Mouse (Mus musculus): ENCODE measurements around the gene Zfp940. TPM values are rescaled to one million over a fixed set of nuclear protein-coding genes. Genes with fewer than 3 reads are reported as not detected.

Zfp940 gene
- polyA plus RNA-seq, 1 experiment from 2014 or later, result 5.8 TPM

GRCm38 (mm10) chr7:29844616-29845015, 8.9 kb downstream of the Zfp940 start:
- Histone ChIP-seq H3K27ac (no peak overlapping the region), H3K9ac (no peak overlapping the region), H3K4me2 (no peak overlapping the region), H3K36me3 (peaks cover 20% of the 10 kb centered on the region), H3K27me3 (no peaks in the 10 kb centered on the region), H3K4me3 (no peak overlapping the region), H3K9me3 (no peaks in the 10 kb centered on the region), H3K4me1 (no peaks in the 10 kb centered on the region)
- 83% methylated on average over 5 of the region's 5 CpGs for WGBS
- ATAC-seq (ENCODE audit: borderline replicate concordance, extremely low read depth, low FRiP score, low TSS enrichment), result no peak

- 89% methylated on average over 1 of the region's 1 CpGs for WGBS
- H3K27ac ChIP-seq, result no peak overlapping the region
- H3K36me3 ChIP-seq, result peaks cover 18% of the 10 kb centered on the region
- no peak for ATAC-seq (ENCODE audit: borderline replicate concordance, extremely low read depth, low FRiP score, low TSS enrichment)
- H3K4me1 ChIP-seq, result no peaks in the 10 kb centered on the region
- H3K9me3 ChIP-seq, result no peaks in the 10 kb centered on the region
- no peak overlapping the region for H3K9ac ChIP-seq
- H3K27me3 ChIP-seq, result no peaks in the 10 kb centered on the region
- H3K4me2 ChIP-seq, result no peak overlapping the region
- no peak overlapping the region for H3K4me3 ChIP-seq
These were observed 11.4 kb downstream of the Zfp940 start for GRCm38 (mm10) chr7:29842105-29842504.

GRCm38 (mm10) chr7:29839256-29839655, 14.2 kb downstream of the Zfp940 start:
- H3K9ac ChIP-seq, result no peak overlapping the region
- H3K4me2 ChIP-seq, result no peak overlapping the region

GRCm38 (mm10) chr7:29836816-29837215, 16.7 kb downstream of the Zfp940 start:
- H3K9me3 ChIP-seq, result no peaks in the 10 kb centered on the region
- no peak overlapping the region for H3K27ac ChIP-seq

More at GRCm38 (mm10) chr7:29839256-29839655, 14.2 kb downstream of the Zfp940 start:
- Histone ChIP-seq H3K36me3 (peaks cover 6% of the 10 kb centered on the region), H3K27me3 (no peaks in the 10 kb centered on the region), H3K27ac (no peak overlapping the region), H3K4me3 (no peak overlapping the region), H3K9me3 (no peaks in the 10 kb centered on the region), H3K4me1 (no peaks in the 10 kb centered on the region)
- 78% methylated on average over 3 of the region's 3 CpGs for WGBS
- no peak for ATAC-seq (ENCODE audit: borderline replicate concordance, extremely low read depth, low FRiP score, low TSS enrichment)

GRCm38 (mm10) chr7:29829804-29830203, 23.7 kb downstream of the Zfp940 start:
- no peak for ATAC-seq (ENCODE audit: borderline replicate concordance, extremely low read depth, low FRiP score, low TSS enrichment)
- H3K4me1 ChIP-seq, result no peaks in the 10 kb centered on the region
- H3K4me2 ChIP-seq, result no peak overlapping the region
- no peak overlapping the region for H3K4me3 ChIP-seq
- H3K27me3 ChIP-seq, result no peaks in the 10 kb centered on the region
- H3K9ac ChIP-seq, result no peak overlapping the region
- no peak overlapping the region for H3K27ac ChIP-seq
- peaks cover 70% of the 10 kb centered on the region for H3K36me3 ChIP-seq
- 75% methylated on average over 12 of the region's 12 CpGs for WGBS
- H3K9me3 ChIP-seq, result no peaks in the 10 kb centered on the region

More at GRCm38 (mm10) chr7:29836816-29837215, 16.7 kb downstream of the Zfp940 start:
- no peak for ATAC-seq (ENCODE audit: borderline replicate concordance, extremely low read depth, low FRiP score, low TSS enrichment)
- Histone ChIP-seq H3K9ac (no peak overlapping the region), H3K4me2 (no peak overlapping the region), H3K27me3 (no peaks in the 10 kb centered on the region), H3K4me1 (no peaks in the 10 kb centered on the region), H3K36me3 (peaks cover 16% of the 10 kb centered on the region), H3K4me3 (no peak overlapping the region)
- 72% methylated on average over 1 of the region's 1 CpGs for WGBS

- H3K9me3 ChIP-seq, result no peaks in the 10 kb centered on the region
- no peak overlapping the region for H3K27ac ChIP-seq
- no peak overlapping the region for H3K4me2 ChIP-seq
- peaks cover 74% of the 10 kb centered on the region for H3K36me3 ChIP-seq
- H3K27me3 ChIP-seq, result no peaks in the 10 kb centered on the region
- H3K9ac ChIP-seq, result no peak overlapping the region
- H3K4me1 ChIP-seq, result no peaks in the 10 kb centered on the region
- no peak overlapping the region for H3K4me3 ChIP-seq
- 81% methylated on average over 12 of the region's 12 CpGs for WGBS
- ATAC-seq (ENCODE audit: borderline replicate concordance, extremely low read depth, low FRiP score, low TSS enrichment), result no peak
These were observed 25.5 kb downstream of the Zfp940 start for GRCm38 (mm10) chr7:29828001-29828400.

GRCm38 (mm10) chr7:29818619-29819254, 34.7 kb downstream of the Zfp940 start:
- H3K9me3 ChIP-seq, result no peaks in the 10 kb centered on the region
- peak overlapping the region; percentile 57 for H3K4me3 ChIP-seq
- peak overlapping the region; percentile 56 for H3K4me2 ChIP-seq
- peaks cover 14% of the 10 kb centered on the region; the same call in 1 of the 2 replicates for H3K36me3 ChIP-seq
- H3K9ac ChIP-seq, result peak overlapping the region; percentile 44
- 1% methylated on average over 12 of the region's 12 CpGs for WGBS
- H3K27ac ChIP-seq, result peak overlapping the region; percentile 13
- ATAC-seq (ENCODE audit: borderline replicate concordance, extremely low read depth, low FRiP score, low TSS enrichment), result peak; percentile 49; the same call in 1 of the 2 replicates
- peaks cover 31% of the 10 kb centered on the region for H3K4me1 ChIP-seq
- no peaks in the 10 kb centered on the region for H3K27me3 ChIP-seq

GRCm38 (mm10) chr7:29815910-29816429, 37.5 kb downstream of the Zfp940 start, which contains the start of gene Zfp790:
TSS of gene Zfp790 (plus strand) at chr7:29816114.
- no peaks in the 10 kb centered on the region for H3K36me3 ChIP-seq
- H3K9ac ChIP-seq, result peak within 1 kb of the TSS; percentile 73
- H3K9me3 ChIP-seq, result no peaks in the 10 kb centered on the region
- peaks cover 31% of the 10 kb centered on the region for H3K4me1 ChIP-seq
- H3K4me2 ChIP-seq, result peak within 1 kb of the TSS; percentile 72
- WGBS, result under 1% methylated on average over 26 of the region's 26 CpGs
- ATAC-seq (ENCODE audit: borderline replicate concordance, extremely low read depth, low FRiP score, low TSS enrichment), result peak; percentile 95
- peak within 1 kb of the TSS; percentile 91 for H3K27ac ChIP-seq
- H3K4me3 ChIP-seq, result peak within 1 kb of the TSS; percentile 72
- H3K27me3 ChIP-seq, result no peaks in the 10 kb centered on the region

GRCm38 (mm10) chr7:29815061-29815784, 38.2 kb downstream of the Zfp940 start:
- H3K4me3 ChIP-seq, result peak overlapping the region; percentile 72
- H3K9ac ChIP-seq, result peak overlapping the region; percentile 73
- peaks cover 31% of the 10 kb centered on the region for H3K4me1 ChIP-seq
- H3K4me2 ChIP-seq, result peak overlapping the region; percentile 72
- H3K36me3 ChIP-seq, result no peaks in the 10 kb centered on the region
- H3K27me3 ChIP-seq, result no peaks in the 10 kb centered on the region
- WGBS, result 2% methylated on average over 12 of the region's 12 CpGs
- peak overlapping the region; percentile 91 for H3K27ac ChIP-seq
- no peaks in the 10 kb centered on the region for H3K9me3 ChIP-seq
- peak; percentile 20; the same call in 1 of the 2 replicates for ATAC-seq (ENCODE audit: borderline replicate concordance, extremely low read depth, low FRiP score, low TSS enrichment)

- Histone ChIP-seq H3K9me3 (no peaks in the 10 kb centered on the region), H3K4me3 (no peak overlapping the region; the same call in 1 of the 2 replicates), H3K4me2 (peak overlapping the region; percentile 72)
These were observed 39.1 kb downstream of the Zfp940 start for GRCm38 (mm10) chr7:29814381-29814780.

GRCm38 (mm10) chr7:29812244-29812643, 41.2 kb downstream of the Zfp940 start:
- 80% methylated on average over 1 of the region's 1 CpGs for WGBS
- no peaks in the 10 kb centered on the region for H3K36me3 ChIP-seq
- no peak for ATAC-seq (ENCODE audit: borderline replicate concordance, extremely low read depth, low FRiP score, low TSS enrichment)

More at GRCm38 (mm10) chr7:29814381-29814780, 39.1 kb downstream of the Zfp940 start:
- no peak for ATAC-seq (ENCODE audit: borderline replicate concordance, extremely low read depth, low FRiP score, low TSS enrichment)
- 86% methylated on average over 2 of the region's 2 CpGs for WGBS
- Histone ChIP-seq H3K27ac (no peak overlapping the region), H3K36me3 (no peaks in the 10 kb centered on the region), H3K4me1 (peaks cover 29% of the 10 kb centered on the region), H3K27me3 (no peaks in the 10 kb centered on the region), H3K9ac (no peak overlapping the region)

GRCm38 (mm10) chr7:29807046-29807445, 46.4 kb downstream of the Zfp940 start:
- Histone ChIP-seq H3K27ac (no peak overlapping the region), H3K27me3 (no peaks in the 10 kb centered on the region), H3K36me3 (no peaks in the 10 kb centered on the region), H3K4me3 (no peak overlapping the region), H3K9me3 (no peaks in the 10 kb centered on the region), H3K9ac (no peak overlapping the region), H3K4me2 (no peak overlapping the region), H3K4me1 (no peaks in the 10 kb centered on the region)
- no peak for ATAC-seq (ENCODE audit: borderline replicate concordance, extremely low read depth, low FRiP score, low TSS enrichment)
- WGBS, result 82% methylated on average over 5 of the region's 5 CpGs

More at GRCm38 (mm10) chr7:29812244-29812643, 41.2 kb downstream of the Zfp940 start:
- Histone ChIP-seq H3K4me2 (no peak overlapping the region), H3K4me1 (peaks cover 18% of the 10 kb centered on the region), H3K9me3 (no peaks in the 10 kb centered on the region), H3K9ac (no peak overlapping the region), H3K27ac (no peak overlapping the region), H3K27me3 (no peaks in the 10 kb centered on the region), H3K4me3 (no peak overlapping the region)
